Mouse (Mus musculus) intestine, postnatal 0 days (tissue): ENCODE data around the gene Grb2. TPM values are rescaled to one million over a fixed set of nuclear protein-coding genes. Genes with fewer than 3 reads are reported as not detected.

ENCODE experiments used
- ATAC-seq: fragments of 200-750 bp; cut with Nextera tagmentation; 2 replicates; pipeline ENCODE4 v1.8.0; 2017; ENCODE audit warnings: mild to moderate bottlenecking, moderate TSS enrichment, moderate library complexity
- H3K27ac ChIP-seq: fragments of 300-500 bp; sonication (generic); 2 replicates; pipeline ENCODE4 v1.5.1; 2014; ENCODE audit warnings: mild to moderate bottlenecking, low read depth, low read length, moderate library complexity
- H3K27me3 ChIP-seq: fragments of 300-500 bp; sonication (generic); replicated peaks from 2 replicates; pipeline ENCODE4 v1.6.1; 2014; ENCODE audit warnings: low read length, mixed read lengths; ENCODE audit not compliant: control insufficient read depth, insufficient read depth
- H3K36me3 ChIP-seq: fragments of 300-500 bp; sonication (generic); 2 replicates; pipeline ENCODE4 v1.6.1; 2014; ENCODE audit warnings: mild to moderate bottlenecking, moderate library complexity; ENCODE audit not compliant: control insufficient read depth, insufficient read depth
- H3K4me1 ChIP-seq: fragments of 300-500 bp; sonication (generic); replicated peaks from 2 replicates; pipeline ENCODE4 v1.6.1; 2014; ENCODE audit warnings: antibody characterized with exemption, low read length, mixed read lengths; ENCODE audit not compliant: control insufficient read depth, insufficient read depth
- H3K4me2 ChIP-seq: fragments of 300-500 bp; sonication (generic); replicated peaks from 2 replicates; pipeline ENCODE4 v1.6.1; 2014; ENCODE audit warnings: low read depth, mild to moderate bottlenecking, moderate library complexity
- H3K4me3 ChIP-seq: fragments of 300-500 bp; sonication (generic); 2 replicates; pipeline ENCODE4 v1.5.1; 2014; ENCODE audit warnings: low read depth, low read length
- H3K9ac ChIP-seq: fragments of 300-500 bp; sonication (generic); 2 replicates; pipeline ENCODE4 v1.6.1; 2014; ENCODE audit warnings: mild to moderate bottlenecking, low read depth, low read length
- H3K9me3 ChIP-seq: fragments of 300-500 bp; sonication (generic); 2 replicates; pipeline ENCODE4 v1.6.1; 2016; ENCODE audit warnings: mixed run types; ENCODE audit not compliant: control insufficient read depth
- CTCF ChIP-seq: sonication (generic); IDR thresholded peaks from 2 replicates; pipeline ENCODE4 v1.5.1; 2016; ENCODE audit warnings: low read depth, mild to moderate bottlenecking, control low read depth, antibody characterized with exemption, moderate library complexity
- WGBS: fragments of 180-500 bp; shearing (Covaris S2); extraction: QIAGEN DNeasy Blood & Tissue Kit; methylation state at CpG from one replicate; pipeline ENCODE4 v1.1.7; 2014; 5-methylcytosine and 5-hydroxymethylcytosine counted together
- polyA plus RNA-seq: library from polyadenylated mRNA; unstranded; fragments of >200 nt; fragmentation: Nextera tagmentation; extraction: Ambion mirVana; gene quantifications from 2 replicates; pipeline ENCODE4 v1.2.1, GENCODE M21; 2015

Gene Grb2
- 60.5 and 61.3 TPM in 2 replicates for polyA plus RNA-seq

DNA sequence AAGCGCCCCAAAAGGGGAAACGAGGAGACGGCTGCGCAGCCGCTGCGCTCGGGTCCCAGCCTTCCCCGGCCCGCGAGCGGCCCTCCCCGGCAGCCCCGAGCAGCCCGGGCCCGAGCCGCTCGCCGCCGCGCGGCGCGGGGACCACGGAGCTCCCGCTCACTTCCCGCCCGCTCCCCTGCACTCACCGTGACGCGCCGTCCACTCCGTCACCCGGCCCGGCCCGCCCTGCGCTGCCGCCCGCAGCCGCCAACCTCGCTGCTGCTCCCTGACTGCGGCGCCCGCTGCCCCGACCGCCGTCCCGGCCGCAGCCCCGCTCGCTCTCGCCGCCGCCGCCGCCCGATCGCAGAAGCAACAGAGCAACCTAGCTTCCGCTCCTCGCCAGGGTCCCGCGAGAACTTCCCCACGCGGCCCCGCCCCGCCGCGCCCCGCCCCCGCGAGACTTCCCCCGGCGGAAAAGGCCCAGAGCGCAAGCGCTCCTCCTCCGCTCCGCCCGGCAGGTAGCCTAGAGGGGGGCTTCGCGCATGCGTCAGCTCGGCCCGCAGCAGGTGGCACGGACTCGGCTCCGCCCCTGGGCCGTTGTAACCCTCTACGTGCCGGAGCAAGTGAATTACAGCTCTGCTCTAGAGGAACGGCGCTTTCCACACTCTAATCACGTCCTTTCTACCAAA lies at the start of gene Grb2:
Grb2 (minus strand) TSS at position 389 of the 668 bp plus-strand sequence.
- H3K9me3 ChIP-seq, result no peaks in the 10 kb centered on the region
- H3K4me1 ChIP-seq, result 0 out of 2 replicates have a peak, but pooled peaks cover 3% of the 10 kb centered on the region
- peak within 1 kb of the TSS; percentile 98 for H3K27ac ChIP-seq
- ATAC-seq, result peak; percentile 96
- TF ChIP-seq CTCF, result 0 out of 2 replicates have a peak, but pooled peaks have one; percentile 3
- H3K4me2 ChIP-seq, result peak within 1 kb of the TSS; percentile 84
- no peaks in the 10 kb centered on the region for H3K27me3 ChIP-seq
- peak within 1 kb of the TSS; percentile 92 for H3K9ac ChIP-seq
- no peaks in the 10 kb centered on the region for H3K36me3 ChIP-seq
- H3K4me3 ChIP-seq, result peak within 1 kb of the TSS; percentile 100
- under 1% methylated on average over 85 of the region's 91 CpGs for WGBS

DNA sequence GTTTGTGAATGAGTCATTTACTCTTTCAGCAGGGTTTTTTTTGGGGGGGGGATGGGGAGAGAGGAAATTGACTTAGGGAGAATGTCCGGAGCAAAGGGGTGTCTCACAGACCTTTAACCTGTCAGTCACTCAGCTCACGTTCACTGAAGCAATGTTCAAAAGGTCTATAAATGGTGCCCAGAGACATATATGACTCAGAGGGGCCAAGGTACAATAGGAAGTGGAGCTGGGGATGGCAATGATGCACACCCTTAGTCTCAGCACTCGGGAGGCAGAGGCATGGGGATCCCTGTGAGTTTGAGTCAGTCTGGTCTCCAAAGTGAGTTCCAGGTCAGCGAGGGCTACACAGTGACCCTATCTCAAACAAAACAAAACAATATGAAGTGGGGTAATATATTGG lies 45.1 kb upstream of the Grb2 start:
- no peaks in the 10 kb centered on the region for H3K4me1 ChIP-seq
- H3K4me3 ChIP-seq, result no peak overlapping the region
- H3K27ac ChIP-seq, result peak overlapping the region; percentile 43
- WGBS, result 39% methylated on average over 4 of the region's 4 CpGs
- no peak overlapping the region for H3K9ac ChIP-seq
- no peaks in the 10 kb centered on the region for H3K9me3 ChIP-seq
- no peaks in the 10 kb centered on the region for H3K27me3 ChIP-seq
- H3K4me2 ChIP-seq, result no peak overlapping the region
- no peak for TF ChIP-seq CTCF
- ATAC-seq, result peak; percentile 99
- no peaks in the 10 kb centered on the region for H3K36me3 ChIP-seq

DNA sequence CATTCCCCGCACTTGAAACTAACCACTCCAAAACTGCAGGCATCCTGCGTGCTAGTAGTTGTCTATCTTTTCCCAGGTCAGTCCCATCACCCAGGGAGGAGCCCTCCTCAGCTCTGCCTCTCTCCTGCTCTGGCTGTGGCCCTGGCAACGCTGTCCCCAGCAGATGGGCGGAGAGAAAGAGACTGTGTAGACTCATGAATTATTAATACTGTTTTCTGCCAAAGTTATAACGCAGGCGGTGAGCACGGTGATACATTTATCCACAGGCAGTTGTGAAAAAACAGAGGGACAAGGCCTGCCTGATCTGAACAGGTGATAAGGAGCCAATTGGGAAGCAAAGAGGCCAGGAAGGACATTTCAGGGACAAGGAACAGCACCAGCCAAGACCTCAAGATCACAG lies 44.3 kb upstream of the Grb2 start:
- H3K4me2 ChIP-seq, result no peak overlapping the region
- H3K4me1 ChIP-seq, result no peaks in the 10 kb centered on the region
- no peak for TF ChIP-seq CTCF
- H3K9ac ChIP-seq, result no peak overlapping the region
- no peaks in the 10 kb centered on the region for H3K36me3 ChIP-seq
- no peak for ATAC-seq
- H3K9me3 ChIP-seq, result no peaks in the 10 kb centered on the region
- no peak overlapping the region for H3K4me3 ChIP-seq
- 78% methylated on average over 7 of the region's 7 CpGs for WGBS
- H3K27me3 ChIP-seq, result no peaks in the 10 kb centered on the region
- no peak overlapping the region for H3K27ac ChIP-seq

DNA sequence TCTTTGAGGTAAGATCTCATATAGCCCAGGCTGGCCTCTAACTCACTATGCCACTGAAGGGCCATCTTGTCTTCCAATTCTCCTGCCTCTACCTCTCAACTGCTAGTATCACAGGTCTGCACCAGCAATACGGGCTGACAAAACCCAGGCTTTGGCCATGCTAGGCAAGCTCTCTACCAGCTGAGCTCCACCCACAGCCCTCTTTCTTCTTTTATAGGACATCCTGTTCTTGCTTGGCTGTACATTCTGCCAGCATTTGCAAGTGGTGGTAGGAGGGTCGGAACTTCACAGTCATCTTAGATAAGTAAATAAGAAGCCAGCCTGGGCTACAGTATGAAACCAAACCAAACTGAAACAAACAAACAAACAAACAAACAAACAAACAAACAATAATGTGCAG lies 43.3 kb upstream of the Grb2 start:
- no peaks in the 10 kb centered on the region for H3K9me3 ChIP-seq
- H3K9ac ChIP-seq, result no peak overlapping the region
- H3K4me2 ChIP-seq, result no peak overlapping the region
- no peak overlapping the region for H3K4me3 ChIP-seq
- ATAC-seq, result no peak
- no peaks in the 10 kb centered on the region; the same call in 1 of the 2 replicates for H3K4me1 ChIP-seq
- H3K27me3 ChIP-seq, result no peaks in the 10 kb centered on the region
- no peaks in the 10 kb centered on the region for H3K36me3 ChIP-seq
- H3K27ac ChIP-seq, result no peak overlapping the region
- no peak for TF ChIP-seq CTCF
- 52% methylated on average over 2 of the region's 2 CpGs for WGBS

DNA sequence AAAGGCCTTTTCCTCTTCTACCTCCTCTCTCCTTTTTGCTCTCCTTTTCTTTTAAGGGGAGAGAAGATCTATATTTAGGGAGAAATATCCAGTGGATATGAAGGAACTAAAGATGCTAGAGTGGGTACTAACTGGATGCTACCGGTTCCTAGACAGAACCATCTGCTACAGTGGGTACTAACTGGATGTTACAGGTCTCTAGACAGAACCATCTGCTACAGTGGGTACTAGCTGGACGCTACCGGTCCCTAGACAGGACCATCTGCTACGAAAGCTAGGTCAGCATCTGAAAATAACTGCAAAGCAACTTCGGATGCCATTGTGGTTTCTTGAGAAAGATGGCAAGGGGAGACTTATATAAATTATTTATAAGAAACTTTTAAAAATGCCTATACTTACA lies 41.4 kb upstream of the Grb2 start:
- no peaks in the 10 kb centered on the region for H3K36me3 ChIP-seq
- H3K4me2 ChIP-seq, result no peak overlapping the region
- no peaks in the 10 kb centered on the region; the same call in 1 of the 2 replicates for H3K4me1 ChIP-seq
- no peaks in the 10 kb centered on the region for H3K27me3 ChIP-seq
- H3K9me3 ChIP-seq, result no peaks in the 10 kb centered on the region
- no peak overlapping the region for H3K27ac ChIP-seq
- ATAC-seq, result no peak
- H3K9ac ChIP-seq, result no peak overlapping the region
- no peak for TF ChIP-seq CTCF
- 89% methylated on average over 5 of the region's 5 CpGs for WGBS
- H3K4me3 ChIP-seq, result no peak overlapping the region

DNA sequence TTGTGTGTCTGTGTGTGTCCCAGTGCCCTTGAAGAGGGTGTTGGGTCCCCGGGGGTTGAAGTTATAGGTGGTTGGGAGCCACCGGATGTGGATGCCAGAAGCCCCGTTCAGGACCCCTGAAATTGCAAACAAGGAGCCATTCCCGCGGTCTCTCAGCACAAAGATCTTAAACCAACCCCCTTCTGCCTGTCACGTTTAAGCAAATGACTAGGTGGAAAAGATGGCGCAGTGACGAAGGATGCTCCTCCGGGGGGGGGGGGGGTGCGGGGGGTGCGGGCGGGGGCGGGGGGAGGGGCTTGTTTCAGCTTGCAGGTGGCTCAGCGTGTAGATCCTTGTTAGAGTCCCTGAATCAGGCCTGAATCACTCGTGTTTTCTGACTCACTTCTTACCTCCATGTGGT lies 39.0 kb upstream of the Grb2 start:
- H3K27ac ChIP-seq, result no peak overlapping the region
- ATAC-seq, result no peak
- H3K4me1 ChIP-seq, result no peaks in the 10 kb centered on the region; the same call in 1 of the 2 replicates
- H3K9me3 ChIP-seq, result no peaks in the 10 kb centered on the region
- 13% methylated on average over 10 of the region's 15 CpGs for WGBS
- peak overlapping the region; percentile 30 for H3K4me2 ChIP-seq
- H3K4me3 ChIP-seq, result no peak overlapping the region
- TF ChIP-seq CTCF, result no peak
- no peaks in the 10 kb centered on the region for H3K36me3 ChIP-seq
- no peaks in the 10 kb centered on the region for H3K27me3 ChIP-seq
- no peak overlapping the region for H3K9ac ChIP-seq
